Mouse (Mus musculus) hindbrain, postnatal 0 days (tissue): ENCODE results near the gene Gcnt2. TPM values are rescaled to one million over a fixed set of nuclear protein-coding genes. Genes with fewer than 3 reads are reported as not detected.

Source experiments
- ATAC-seq: fragments of 200-750 bp; cut with Nextera tagmentation; 2 replicates; pipeline ENCODE4 v1.8.0; 2017; ENCODE audit warnings: mild to moderate bottlenecking, moderate TSS enrichment, moderate library complexity
- DNase-seq: peaks from one replicate; pipeline ENCODE4 v3.0.0-alpha.2; 2015; ENCODE audit warnings: low spot score
- H3K27ac ChIP-seq: fragments of 300-500 bp; sonication (generic); 2 replicates; pipeline ENCODE4 v1.5.1; 2014; ENCODE audit warnings: mild to moderate bottlenecking
- H3K27me3 ChIP-seq: fragments of 300-500 bp; sonication (generic); 2 replicates; pipeline ENCODE4 v1.6.1; 2014; ENCODE audit warnings: low read length, mixed read lengths; ENCODE audit not compliant: insufficient read depth
- H3K36me3 ChIP-seq: fragments of 300-500 bp; sonication (generic); 2 replicates; pipeline ENCODE4 v1.6.1; 2014; ENCODE audit warnings: low read length, mixed read lengths; ENCODE audit not compliant: insufficient read depth
- H3K4me1 ChIP-seq: fragments of 300-500 bp; sonication (generic); 2 replicates; pipeline ENCODE4 v1.6.1; 2014; ENCODE audit warnings: antibody characterized with exemption, low read length, mixed read lengths; ENCODE audit not compliant: insufficient read depth
- H3K4me2 ChIP-seq: fragments of 300-500 bp; sonication (generic); 2 replicates; pipeline ENCODE4 v1.6.1; 2014; ENCODE audit warnings: low read depth, mild to moderate bottlenecking, low read length, moderate library complexity, mixed read lengths
- H3K4me3 ChIP-seq: fragments of 300-500 bp; sonication (generic); 2 replicates; pipeline ENCODE4 v1.5.1; 2014; ENCODE audit warnings: low read length
- H3K9ac ChIP-seq: fragments of 300-500 bp; sonication (generic); replicated peaks from 2 replicates; pipeline ENCODE4 v1.6.1; 2014; ENCODE audit warnings: mild to moderate bottlenecking, low read length, moderate library complexity, mixed read lengths
- H3K9me3 ChIP-seq: fragments of 300-500 bp; sonication (generic); 2 replicates; pipeline ENCODE4 v1.6.1; 2016; ENCODE audit warnings: low read length, mixed read lengths
- CTCF ChIP-seq: IDR thresholded peaks from 2 replicates; pipeline ENCODE4 v1.5.1; 2016; ENCODE audit warnings: antibody characterized with exemption, control low read depth, low read depth
- WGBS: fragments of 180-500 bp; shearing (Covaris S2); extraction: QIAGEN DNeasy Blood & Tissue Kit; methylation state at CpG from one replicate; pipeline ENCODE4 v1.1.7; 2014; 5-methylcytosine and 5-hydroxymethylcytosine counted together
- polyA plus RNA-seq: library from polyadenylated mRNA; unstranded; fragments of >200 nt; fragmentation: Nextera tagmentation; extraction: Ambion mirVana; gene quantifications from 2 replicates; pipeline ENCODE4 v1.2.1, GENCODE M21; 2015
- total RNA-seq: library from RNA; depleted of rRNA; stranded (reverse); fragments of >200 nt; gene quantifications from 2 replicates; pipeline ENCODE4 v1.2.3, GENCODE M21; 2014

Gcnt2 gene
- total and polyA plus RNA-seq, 2 experiments from 2014 or later, result 2.9 to 12.0 TPM

GRCm38 (mm10) chr13:40934341-40934740 lies 74.8 kb downstream of the Gcnt2 start:
- Histone ChIP-seq H3K4me2 (no peak overlapping the region), H3K9me3 (no peaks in the 10 kb centered on the region), H3K4me3 (no peak overlapping the region), H3K27me3 (no peaks in the 10 kb centered on the region), H3K4me1 (no peaks in the 10 kb centered on the region), H3K27ac (no peak overlapping the region), H3K36me3 (no peaks in the 10 kb centered on the region), H3K9ac (no peak overlapping the region)
- DNase-seq, result no peak
- no peak for TF ChIP-seq CTCF
- ATAC-seq, result no peak
- 87% methylated on average over 3 of the region's 3 CpGs for WGBS

- no peak for TF ChIP-seq CTCF
- H3K4me3 ChIP-seq, result no peak overlapping the region
- H3K9ac ChIP-seq, result no peak overlapping the region
- no peaks in the 10 kb centered on the region for H3K4me1 ChIP-seq
- no peak for ATAC-seq
- DNase-seq, result no peak
- H3K27me3 ChIP-seq, result no peaks in the 10 kb centered on the region
- WGBS, result 62% methylated on average over 5 of the region's 5 CpGs
- H3K9me3 ChIP-seq, result no peaks in the 10 kb centered on the region
- H3K27ac ChIP-seq, result no peak overlapping the region
- no peaks in the 10 kb centered on the region for H3K36me3 ChIP-seq
- H3K4me2 ChIP-seq, result no peak overlapping the region
Measured at GRCm38 (mm10) chr13:40937586-40937985, 78.0 kb downstream of the Gcnt2 start.

- no peaks in the 10 kb centered on the region for H3K27me3 ChIP-seq
- H3K4me3 ChIP-seq, result no peak overlapping the region
- no peaks in the 10 kb centered on the region for H3K36me3 ChIP-seq
- H3K9ac ChIP-seq, result no peak overlapping the region
- no peaks in the 10 kb centered on the region for H3K9me3 ChIP-seq
- no peaks in the 10 kb centered on the region for H3K4me1 ChIP-seq
- no peak overlapping the region for H3K27ac ChIP-seq
- H3K4me2 ChIP-seq, result no peak overlapping the region
- no peak for DNase-seq
- no peak for TF ChIP-seq CTCF
- no peak for ATAC-seq
- 66% methylated on average over 11 of the region's 11 CpGs for WGBS
Measured at GRCm38 (mm10) chr13:40938485-40939357, 79.2 kb downstream of the Gcnt2 start.

GRCm38 (mm10) chr13:40943066-40943465 lies 83.5 kb downstream of the Gcnt2 start:
- Histone ChIP-seq H3K36me3 (no peaks in the 10 kb centered on the region), H3K27ac (no peak overlapping the region), H3K4me1 (no peaks in the 10 kb centered on the region), H3K4me2 (no peak overlapping the region), H3K4me3 (no peak overlapping the region), H3K9me3 (no peaks in the 10 kb centered on the region), H3K27me3 (no peaks in the 10 kb centered on the region), H3K9ac (no peak overlapping the region)
- no peak for TF ChIP-seq CTCF
- 85% methylated on average over 1 of the region's 1 CpGs for WGBS
- ATAC-seq, result no peak
- no peak for DNase-seq

- H3K36me3 ChIP-seq, result no peaks in the 10 kb centered on the region
- H3K9ac ChIP-seq, result no peak overlapping the region
- no peak overlapping the region for H3K4me2 ChIP-seq
- DNase-seq, result no peak
- H3K4me1 ChIP-seq, result no peaks in the 10 kb centered on the region
- no peak for TF ChIP-seq CTCF
- no peak for ATAC-seq
- no peaks in the 10 kb centered on the region for H3K27me3 ChIP-seq
- WGBS, result 68% methylated on average over 5 of the region's 5 CpGs
- H3K4me3 ChIP-seq, result no peak overlapping the region
- no peak overlapping the region for H3K27ac ChIP-seq
- H3K9me3 ChIP-seq, result no peaks in the 10 kb centered on the region
Measured at GRCm38 (mm10) chr13:40943936-40944335, 84.4 kb downstream of the Gcnt2 start.

- no peak overlapping the region for H3K9ac ChIP-seq
- H3K27ac ChIP-seq, result no peak overlapping the region
- H3K4me3 ChIP-seq, result no peak overlapping the region
- H3K27me3 ChIP-seq, result no peaks in the 10 kb centered on the region
- H3K4me1 ChIP-seq, result no peaks in the 10 kb centered on the region
- TF ChIP-seq CTCF, result no peak
- WGBS, result 10% methylated on average over 3 of the region's 3 CpGs
- ATAC-seq (no peak), DNase-seq (no peak)
- no peak overlapping the region for H3K4me2 ChIP-seq
- no peaks in the 10 kb centered on the region for H3K36me3 ChIP-seq
- no peaks in the 10 kb centered on the region for H3K9me3 ChIP-seq
Measured at GRCm38 (mm10) chr13:40944346-40944745, 84.8 kb downstream of the Gcnt2 start.

GRCm38 (mm10) chr13:40946513-40946912 lies 87.0 kb downstream of the Gcnt2 start:
- H3K27ac ChIP-seq, result no peak overlapping the region
- ATAC-seq, result no peak
- 80% methylated on average over 3 of the region's 3 CpGs for WGBS

More at GRCm38 (mm10) chr13:40946513-40946912, 87.0 kb downstream of the Gcnt2 start:
- no peak overlapping the region for H3K4me2 ChIP-seq
- no peak overlapping the region for H3K9ac ChIP-seq
- H3K4me1 ChIP-seq, result no peaks in the 10 kb centered on the region
- no peaks in the 10 kb centered on the region for H3K9me3 ChIP-seq
- no peak for DNase-seq
- H3K27me3 ChIP-seq, result no peaks in the 10 kb centered on the region
- H3K4me3 ChIP-seq, result no peak overlapping the region
- H3K36me3 ChIP-seq, result no peaks in the 10 kb centered on the region
- no peak for TF ChIP-seq CTCF
